Mouse (Mus musculus) thymus, postnatal 36 days (tissue): ENCODE results near the gene Edar.
"Not testable (repeated sequence)": the region's sequence is repeated elsewhere in the genome, so short reads cannot be mapped to it uniquely, and the experiment has no call there.

Experiments
- DNase-seq, 2 experiments: peaks; one replicate each; pipeline ENCODE4 v3.0.0; 2022; ENCODE audit warnings: mixed read lengths in 2 of 2

Gene Edar

DNA sequence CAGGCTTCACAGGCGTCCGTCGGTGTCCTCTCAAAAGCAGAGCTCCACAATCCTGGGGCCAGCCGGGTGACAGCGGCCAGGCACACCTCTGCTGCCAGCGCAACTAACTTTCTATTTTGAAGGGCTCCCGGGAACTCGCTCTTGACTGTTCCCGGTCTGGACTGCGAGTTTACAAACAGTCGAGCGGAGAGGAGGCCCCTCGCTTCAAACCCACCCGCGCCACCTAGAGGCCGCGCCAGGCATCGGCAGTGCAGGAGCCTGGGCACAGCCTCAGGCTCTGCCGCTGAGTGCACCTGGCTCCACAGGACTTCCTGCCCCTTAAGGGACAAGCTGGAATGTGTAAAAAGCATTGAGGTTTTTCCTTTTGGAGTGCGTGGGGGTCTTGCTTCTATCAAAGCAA is at the start of gene Edar:
TSS of gene Edar (minus strand) at position 122 of the 400 bp plus-strand sequence.
- peak; percentile 75 to 78 for DNase-seq

DNA sequence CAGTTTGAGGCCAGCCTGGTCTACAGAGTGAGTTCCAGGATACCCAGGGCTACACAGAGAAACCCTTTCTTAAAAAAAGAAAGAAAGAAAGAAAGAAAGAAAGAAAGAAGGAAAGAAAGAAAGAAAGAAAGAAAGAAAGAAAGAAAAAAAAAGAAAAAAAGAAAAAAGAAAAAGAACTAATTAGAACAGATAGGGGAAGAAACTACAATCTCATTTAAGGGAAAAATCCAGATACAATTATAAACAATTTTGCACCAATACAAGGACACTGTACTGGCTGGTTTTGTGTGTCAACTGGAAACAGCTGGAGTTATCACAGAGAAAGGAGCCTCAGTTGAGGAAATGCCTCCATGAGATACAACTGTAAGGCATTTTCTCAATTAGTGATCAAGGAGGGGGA is 42.7 kb upstream of the Edar start, which contains the start of gene Gm17542:
TSS of gene Gm17542 (minus strand) at position 101 of the 400 bp plus-strand sequence.
- not testable (repeated sequence) for DNase-seq

DNA sequence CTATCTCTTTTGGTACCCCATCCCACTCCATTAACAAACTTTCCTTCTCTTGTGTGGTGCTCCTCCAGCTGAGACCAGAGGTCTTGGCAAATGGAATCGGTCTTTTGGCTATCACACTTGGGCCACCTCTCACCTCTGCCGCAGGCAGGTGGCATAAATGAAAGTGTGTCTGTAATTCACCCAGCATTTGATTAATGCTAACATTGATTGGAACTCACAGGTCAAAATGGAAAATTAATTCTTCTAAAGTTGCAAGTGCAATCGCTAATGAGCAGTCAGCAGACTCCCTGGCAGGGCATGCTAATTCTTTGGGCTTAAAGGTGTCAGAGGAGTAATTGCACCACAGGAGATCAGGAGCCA is 39.3 kb upstream of the Edar start:
- no peak for DNase-seq

DNA sequence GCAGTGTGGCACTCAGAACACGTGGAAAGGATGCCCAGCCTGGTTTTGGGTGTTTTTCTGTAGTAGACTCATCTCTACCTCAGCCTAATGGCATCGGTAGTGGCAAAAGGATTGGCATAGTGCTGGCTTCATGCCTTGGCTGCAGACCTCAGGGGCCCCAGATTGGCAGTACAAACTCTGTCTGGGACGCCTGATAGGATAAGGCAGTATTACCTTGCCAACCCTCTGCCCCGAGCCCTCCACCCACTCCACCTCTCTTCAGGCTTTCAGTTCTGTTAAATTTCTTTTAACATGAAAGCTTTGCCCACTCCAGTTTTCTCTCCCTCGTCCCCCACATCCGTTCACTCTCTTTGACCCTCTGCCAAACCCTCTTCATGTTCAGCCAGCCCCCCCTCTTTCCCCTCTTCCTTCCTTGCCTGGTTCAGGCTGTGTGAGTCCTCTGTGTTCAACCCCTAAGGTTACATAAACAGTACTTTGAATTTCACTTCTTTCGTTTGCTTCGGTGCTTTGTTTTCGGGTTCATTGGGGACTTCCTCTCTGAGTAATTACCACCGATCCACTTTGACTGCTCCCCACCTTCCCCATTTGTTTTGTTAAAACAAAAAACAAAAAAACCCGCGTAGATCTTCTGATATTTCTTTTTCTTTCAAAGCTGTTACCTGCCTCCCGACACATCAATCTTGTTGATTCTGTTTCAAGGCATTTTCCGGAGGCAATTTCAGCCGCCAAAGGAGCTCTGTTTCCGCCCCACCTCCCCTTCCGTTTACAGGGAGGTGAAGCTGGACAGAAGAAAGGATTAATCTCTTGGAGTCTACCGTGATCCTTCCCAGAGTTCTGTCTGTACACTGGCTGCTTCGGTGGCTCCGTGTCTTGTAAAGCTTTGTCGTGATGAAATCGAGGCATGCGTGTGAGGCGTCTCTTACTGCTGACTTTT is 38.7 kb upstream of the Edar start:
- DNase-seq: peak; percentile 35 to 38

DNA sequence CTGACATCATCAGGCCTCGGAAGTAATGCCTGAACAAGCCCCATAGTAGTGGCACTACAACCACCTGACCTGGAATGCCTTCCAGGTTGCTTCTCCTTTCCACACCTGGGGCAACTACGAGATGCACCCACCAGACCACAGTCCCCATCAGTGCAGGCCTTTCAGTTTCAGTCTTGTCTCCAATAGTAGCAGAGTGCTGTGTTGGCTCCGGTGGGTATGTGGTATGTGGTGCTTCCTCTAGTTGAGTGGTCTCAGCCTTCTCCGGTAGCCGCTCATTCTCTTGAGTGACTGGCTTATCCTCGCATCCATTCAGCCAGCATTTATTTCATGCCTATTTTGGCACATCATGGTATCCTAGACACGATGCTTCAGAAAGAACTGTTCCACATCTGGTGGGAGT is 37.8 kb upstream of the Edar start:
- DNase-seq: no peak

DNA sequence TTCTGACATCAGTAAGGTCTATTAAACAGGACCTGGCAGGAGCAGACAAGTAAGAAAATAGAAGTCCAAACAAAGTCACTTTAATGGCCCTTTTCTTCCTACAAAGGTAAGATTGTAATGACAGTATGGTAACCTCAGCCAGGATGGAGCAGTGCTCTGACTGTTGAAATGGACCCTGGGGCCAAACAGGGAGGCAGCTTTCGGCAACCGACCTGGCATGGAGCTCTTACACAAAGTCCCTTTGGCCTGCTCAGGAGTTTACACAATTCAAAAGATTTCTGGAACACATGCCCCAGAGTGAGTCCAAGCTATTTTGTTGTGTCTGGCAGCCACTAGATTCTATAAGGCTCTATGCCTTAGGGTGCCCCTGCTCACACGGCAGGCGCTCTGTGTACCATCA is 33.6 kb upstream of the Edar start:
- DNase-seq: no peak

DNA sequence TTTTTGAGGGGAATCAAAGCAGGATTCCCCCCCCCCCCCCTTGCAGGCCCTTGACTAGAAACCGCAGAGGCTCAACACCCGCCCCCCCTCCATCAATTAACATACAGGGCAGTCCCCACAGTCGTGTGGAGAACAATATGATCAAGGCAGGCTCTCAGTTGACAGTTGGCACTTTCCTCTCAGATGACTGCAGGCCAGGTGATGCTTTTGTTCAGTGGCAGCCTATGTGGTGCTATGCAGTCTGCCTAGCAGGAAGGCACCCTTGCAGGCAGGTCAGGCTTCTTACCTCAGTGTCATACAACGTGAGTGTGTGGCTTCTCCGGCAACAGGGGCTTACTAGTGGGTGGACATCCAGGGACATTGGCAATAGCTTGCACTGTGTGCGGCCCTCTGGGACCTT is 25.1 kb upstream of the Edar start:
- no peak for DNase-seq

DNA sequence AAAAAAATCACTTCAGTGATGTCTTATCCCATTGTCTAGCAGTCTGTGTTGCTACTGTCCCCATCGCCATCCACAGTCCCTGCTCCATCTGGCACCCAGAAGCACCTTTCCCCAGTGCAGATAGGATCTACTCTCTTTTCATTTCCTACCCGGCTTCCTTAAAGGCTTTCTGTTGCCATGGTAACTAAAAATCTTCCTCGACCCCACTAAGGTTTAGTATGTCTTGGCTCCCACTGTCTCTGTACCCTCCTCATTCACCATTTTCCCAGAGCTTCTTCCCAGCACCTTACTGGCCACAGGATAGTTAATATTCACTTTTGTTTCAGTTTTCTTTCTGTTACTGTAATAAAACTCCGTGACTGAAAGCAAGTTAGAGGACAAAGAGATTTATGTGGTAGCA is 24.7 kb upstream of the Edar start:
- no peak for DNase-seq

DNA sequence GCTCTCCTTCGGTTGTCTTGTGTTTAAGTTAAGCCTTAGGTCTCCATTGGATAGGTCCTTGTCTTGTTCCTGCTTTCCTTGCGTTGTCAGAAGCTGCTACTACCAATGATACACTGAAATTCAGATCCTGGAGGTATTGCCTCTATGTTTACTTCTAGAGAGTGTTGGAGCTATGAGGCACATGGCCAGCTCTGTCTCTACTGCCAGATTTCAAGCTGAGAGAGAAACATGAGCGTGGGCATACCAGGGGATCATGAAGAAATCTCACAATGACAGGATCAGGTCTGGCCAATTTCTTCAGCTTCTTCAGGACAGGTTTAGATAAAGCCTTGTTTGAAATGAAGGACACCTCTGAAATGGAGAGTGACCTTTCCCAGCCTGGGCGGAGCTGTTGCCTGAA is 23.5 kb upstream of the Edar start:
- no peak for DNase-seq

DNA sequence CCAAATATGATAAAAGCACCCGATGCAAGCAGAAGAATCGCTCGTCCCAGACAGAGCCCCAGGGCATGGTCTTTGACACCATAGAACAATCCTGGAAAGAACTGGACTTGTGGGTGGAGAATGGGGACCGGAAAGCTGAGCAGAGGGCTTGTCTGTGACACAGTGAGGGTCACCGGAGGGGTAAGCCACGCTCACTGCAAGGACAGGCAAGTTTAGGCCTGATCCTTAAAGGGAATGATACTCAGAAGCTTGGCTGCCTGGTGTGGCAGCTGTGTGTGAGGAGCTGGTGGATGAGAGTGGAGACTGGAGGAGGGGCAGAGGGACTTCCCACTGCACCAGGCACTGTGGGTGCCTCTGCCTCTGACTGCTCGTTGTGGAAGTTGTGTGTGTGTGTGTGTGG is 15.6 kb upstream of the Edar start:
- DNase-seq: no peak

DNA sequence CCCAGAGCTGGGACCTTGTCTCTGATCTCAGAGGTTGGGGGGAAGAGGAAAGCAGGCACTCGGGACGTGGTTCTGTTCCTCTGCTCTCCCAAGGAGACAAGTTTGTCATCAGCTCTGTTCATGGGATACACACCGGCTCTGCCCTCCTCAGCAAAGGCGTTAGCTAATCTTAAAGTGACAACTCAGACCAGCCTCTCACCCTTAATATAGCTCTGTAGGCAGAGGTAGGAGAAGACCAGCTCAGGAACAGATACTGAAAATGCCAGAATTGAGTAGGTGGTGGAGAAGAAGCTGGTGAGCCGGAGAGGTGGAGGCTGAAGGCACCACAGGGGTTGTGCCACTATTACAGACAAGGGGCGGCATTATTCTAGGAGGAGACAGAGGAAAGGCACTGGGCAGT is 3.8 kb upstream of the Edar start:
- no peak for DNase-seq

DNA sequence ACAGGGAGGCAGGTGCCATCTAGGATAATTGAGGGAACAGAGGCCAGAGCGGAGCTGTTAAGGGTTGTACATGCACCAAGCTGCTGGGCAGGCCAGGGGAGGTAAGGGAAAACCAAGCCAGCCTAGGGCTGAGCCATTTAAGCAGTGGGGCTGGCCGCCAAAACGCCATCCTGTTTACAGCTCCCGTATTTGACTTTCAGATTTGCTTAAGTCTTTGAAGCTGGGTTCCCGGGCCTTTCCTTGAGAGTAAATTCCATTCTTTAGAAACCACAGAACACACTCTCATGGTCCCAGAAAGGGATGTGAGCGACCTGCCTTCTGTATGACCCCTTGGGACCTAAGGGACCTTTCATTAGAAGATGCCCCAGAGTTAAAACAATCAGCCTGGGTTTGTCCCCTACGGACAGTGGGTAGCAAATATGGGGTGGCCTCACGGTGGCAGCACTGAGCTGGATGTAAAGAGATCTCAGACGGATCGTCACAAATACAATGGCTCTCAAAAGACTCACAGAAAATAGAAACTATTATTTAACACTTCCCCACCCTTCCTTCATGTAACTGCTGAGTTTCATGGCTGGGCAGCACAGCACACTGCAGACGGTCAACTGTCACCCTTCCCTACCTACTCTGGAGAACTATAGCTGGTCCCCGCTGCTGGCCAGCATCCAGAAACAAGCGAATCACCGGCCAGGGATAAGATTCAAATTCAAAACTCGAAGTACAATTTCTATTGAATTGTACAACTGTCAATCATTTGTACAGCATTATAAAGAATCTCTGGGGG is 2.0 kb downstream of the Edar start:
- peak; percentile 58 to 67 for DNase-seq

DNA sequence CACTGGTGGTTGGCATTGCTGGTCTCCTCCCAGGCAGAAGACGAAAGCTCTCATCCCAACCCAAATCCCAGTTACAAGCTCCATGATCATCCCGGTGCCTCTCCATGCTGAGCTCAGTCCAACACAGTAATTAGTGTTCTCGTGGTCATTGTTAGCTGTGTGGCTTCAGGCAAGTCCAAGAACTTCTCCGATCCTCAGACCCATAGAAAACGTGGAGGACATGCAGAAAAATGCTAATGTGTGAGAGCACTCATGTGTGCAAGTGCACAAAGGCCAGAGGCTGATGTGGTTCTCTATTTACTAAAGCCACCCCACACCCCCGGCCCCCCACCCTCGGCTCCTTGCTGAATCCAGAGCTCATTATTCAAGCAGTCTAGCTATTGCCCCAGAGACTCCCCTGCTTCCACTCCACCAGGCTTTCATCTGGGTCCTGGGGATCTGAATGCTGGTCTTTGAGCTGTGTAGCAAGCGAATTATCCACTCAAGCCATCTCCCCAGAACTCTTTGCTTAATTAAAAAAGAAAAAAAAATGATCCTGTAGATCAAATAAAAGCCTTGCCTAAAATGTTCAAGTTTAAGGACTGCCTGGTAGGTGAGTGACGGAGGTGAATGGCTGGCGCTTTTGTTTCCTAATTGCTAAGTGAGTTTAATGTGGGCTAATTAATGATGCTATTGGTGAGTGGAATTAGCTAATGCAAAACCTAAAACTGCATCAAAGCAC is 2.7 kb downstream of the Edar start:
- DNase-seq: no peak

DNA sequence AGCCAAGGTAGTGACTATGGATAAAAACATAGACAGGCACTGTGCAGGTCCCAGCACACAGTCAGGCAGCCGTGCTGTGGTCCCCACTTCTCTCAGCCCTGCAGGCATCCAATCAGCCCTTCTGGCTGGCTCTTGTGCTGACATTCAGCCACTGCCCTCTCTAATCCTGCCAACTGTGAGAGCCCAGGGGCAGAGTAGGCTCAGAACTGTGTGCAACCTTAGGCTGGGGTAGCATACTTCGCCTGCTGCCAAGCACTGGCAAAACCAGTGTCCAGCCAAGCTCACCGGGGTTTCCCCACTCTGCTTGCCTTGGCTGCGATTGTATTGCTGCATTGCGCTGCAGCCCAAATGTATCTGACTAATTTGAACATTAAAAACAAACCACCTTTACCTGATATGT is 11.6 kb downstream of the Edar start:
- no peak for DNase-seq

DNA sequence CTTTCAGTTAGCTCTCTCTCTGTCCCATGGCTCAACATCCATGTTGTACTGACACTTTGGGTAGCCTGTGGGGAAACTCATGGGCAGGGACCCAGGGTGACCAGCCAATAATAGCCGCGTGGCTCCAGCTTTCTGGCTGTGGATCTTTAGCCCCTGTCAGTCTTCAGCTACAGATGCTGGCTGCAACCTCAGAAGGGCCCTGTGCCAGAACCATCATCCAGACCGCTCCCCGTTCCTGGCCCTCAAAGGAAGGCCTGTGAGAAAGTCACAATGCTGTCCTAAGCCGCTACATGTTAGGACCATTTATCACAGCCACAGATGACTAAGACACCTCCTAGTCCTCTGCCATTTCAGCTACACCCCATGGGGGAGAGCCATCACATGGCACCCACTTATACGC is 12.0 kb downstream of the Edar start:
- DNase-seq: no peak

DNA sequence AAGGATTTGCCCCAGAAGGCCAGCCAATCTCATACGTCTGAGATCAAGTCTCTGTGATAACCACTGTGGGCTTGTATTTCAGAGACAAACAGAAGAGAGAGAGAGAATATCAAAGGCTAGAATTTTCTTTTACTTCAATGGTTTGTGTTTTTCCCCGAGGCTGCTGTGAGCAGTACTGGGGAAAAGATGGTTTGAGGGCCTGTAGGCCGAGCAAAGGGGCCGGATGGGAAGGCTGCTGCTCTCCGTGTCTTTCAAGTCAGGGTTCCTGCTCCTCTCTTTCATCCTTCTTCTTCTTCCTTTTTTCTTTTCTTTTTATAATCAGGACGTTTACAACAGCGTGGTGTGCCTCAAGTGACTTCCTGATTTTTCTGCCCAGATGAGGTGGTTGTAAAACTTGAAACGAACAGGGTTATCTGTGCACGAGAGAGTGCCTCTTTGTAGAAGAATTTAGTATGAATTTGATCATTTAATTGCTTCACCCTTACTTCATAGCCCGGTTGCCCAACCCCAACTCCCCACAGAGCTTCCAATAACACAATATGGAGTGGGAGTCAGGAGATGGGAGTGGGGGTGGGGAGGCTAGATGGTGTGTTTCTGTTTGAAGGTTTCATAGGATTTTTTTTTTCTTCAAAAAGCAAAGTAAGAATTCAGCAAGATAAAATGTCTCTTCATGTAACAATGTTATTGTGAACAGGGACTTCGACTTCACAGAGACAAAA is 16.0 kb downstream of the Edar start:
- no peak for DNase-seq

DNA sequence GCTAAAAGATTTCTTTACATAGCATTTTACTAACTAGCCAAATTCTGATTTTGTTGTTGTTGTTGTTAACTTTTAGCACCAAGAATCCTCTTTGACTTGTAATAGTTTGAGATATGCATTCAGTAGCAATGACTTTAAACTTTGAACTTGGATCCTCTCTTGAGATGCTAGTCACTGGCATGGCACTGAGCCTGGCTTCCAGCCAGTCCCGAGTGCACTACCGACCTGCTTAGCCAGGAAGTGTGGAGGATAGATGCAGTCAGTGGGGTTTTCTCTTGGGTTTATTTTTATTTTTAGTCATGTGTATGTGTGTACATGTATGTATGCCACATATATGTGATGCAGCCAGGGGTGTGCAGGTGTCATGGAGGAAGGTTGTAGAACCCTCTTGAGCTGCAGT is 17.7 kb downstream of the Edar start:
- no peak for DNase-seq

DNA sequence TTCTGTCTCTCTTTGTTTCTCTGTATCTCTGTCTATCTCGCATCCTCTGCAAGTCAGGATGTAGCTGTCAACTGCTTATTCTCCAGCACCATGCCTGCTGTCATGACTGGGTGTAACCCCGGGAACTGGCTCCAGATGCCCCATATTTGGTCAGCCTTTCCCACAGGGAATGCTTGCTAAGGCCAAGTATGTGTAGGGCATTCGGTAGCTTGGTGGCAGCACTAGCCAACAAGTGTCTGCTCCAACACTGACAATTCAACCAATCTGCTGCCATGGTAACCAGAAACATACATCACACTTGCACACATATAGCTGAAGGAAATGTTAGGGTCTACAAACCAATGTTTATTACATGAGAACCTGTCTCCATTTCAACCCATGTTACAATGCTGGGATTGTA is 21.8 kb downstream of the Edar start:
- DNase-seq: no peak

DNA sequence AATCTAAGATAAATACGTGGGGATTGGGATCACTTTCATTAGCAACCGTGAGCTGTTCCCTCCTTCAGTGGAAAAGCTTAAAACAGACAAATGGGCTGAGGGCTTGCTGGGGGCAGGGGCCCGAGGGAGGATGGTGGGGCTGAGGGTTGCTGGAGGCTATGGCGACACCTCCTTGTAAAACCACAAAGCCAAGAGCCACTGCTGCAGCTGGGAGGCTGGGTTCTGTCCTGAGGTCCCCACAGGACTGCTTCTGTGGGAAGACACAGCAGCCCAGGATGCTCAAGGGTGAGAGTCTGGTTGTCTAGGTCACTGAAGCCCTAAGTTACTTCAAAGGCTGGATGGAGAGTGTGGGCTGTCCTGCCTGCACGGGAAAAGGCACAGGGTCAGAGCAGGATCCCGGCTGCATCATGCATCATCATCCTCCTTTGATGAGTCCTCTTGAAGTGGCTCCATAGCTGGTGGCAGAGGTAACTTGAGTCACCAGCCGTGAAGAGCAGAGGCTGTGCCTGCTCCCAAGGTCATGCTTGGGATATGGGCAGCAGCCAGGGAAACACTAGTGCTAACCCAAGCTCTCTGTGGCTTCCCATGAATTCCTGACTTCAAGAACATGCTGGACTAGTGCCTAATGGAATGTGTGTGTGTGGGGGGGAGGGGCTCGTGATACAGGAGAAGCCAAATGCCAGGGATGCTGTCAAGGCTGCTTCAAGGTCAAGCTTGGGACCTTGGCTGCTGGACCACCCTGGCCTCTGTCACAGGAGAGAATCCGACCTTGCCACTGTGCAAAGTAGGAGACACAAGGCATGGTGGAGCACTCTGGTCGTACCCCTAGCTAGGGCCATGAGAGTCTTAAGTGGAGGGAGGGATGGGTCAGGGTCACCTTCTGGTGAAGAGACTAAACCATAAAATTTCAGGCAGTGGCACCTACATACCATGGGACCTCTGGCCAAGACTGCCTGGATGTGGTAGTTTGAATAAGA is 22.7 kb downstream of the Edar start:
- no peak for DNase-seq

DNA sequence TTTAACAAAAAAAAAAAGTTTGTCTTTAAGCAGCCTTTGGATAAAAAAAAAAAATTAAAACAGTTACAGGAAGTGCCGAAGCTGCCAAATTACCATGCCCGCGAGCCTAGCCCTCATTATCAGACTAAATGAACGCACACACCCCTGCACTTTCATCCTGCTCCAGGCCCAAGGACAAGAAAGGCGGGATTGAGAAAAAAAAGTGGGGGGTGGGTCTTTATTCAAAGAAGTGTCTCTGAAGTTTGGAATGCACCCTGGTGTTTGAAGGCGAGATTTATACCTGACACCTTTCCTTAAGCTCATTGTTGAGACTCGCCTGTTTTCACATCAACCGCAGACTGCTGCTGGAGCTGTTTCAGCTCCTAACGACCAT is 23.4 kb downstream of the Edar start:
- no peak for DNase-seq

DNA sequence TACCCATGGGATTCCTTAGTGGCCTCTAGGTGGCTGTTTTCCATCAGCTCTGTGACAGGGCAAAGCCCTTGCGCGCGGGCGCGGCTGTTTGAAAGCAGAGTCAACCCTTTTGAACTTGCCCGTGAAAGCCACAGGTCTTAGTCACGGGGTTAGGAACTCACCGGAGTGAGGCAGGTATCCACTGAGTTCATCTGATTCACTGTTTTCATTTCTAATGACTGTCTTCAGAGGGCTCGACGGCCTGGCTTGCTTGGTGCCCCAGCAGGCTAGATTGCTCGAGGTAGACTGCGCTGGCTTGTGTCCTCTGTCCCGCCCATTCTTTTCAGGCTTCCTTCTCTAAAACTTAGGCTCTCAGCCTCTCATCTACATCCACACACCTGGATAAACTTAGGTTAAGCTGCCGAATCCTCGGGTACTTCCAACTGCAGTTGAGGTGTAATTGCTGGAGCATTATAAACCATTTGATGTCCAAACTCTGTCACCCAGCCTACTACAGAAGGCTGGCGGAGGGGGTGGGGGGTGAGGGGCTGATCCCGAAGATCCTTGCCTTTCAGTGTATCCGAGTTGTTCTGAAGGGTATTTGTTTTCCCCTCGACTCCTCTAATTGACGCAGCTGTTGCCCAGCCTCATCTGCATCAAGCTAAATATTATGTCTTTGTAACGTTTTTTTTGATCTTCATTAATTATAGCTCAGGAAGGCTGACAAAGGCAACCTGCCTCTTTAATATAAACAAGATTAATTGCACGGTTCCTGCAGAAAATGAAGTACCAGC is 24.0 kb downstream of the Edar start:
- DNase-seq: no peak
